Mouse (Mus musculus): Measurements from ENCODE around the gene Kit. TPM values are rescaled to one million over a fixed set of nuclear protein-coding genes. Genes with fewer than 3 reads are reported as not detected.

The Kit gene
- total and polyA plus RNA-seq, 3 experiments: 2.2 to 5.4 (median 2.8) TPM

GRCm38 (mm10) chr5:75574151-75574851 lies 415 bp upstream of the Kit start:
- H3K9ac ChIP-seq (ENCODE audit: low read depth, low read length): peak overlapping the region; percentile 40; the same call in 1 of the 2 replicates

GRCm38 (mm10) chr5:75575567-75576515 lies 1.1 kb downstream of the Kit start:
- Histone ChIP-seq H3K79me2 (replicated peaks; ENCODE audit: control insufficient read depth, insufficient read depth, low read length) (no peaks in the 10 kb centered on the region), H3K27me3 (ENCODE audit: control insufficient read depth, insufficient read depth, low read length) (peaks cover 2% of the 10 kb centered on the region; the same call in 1 of the 2 replicates), H3K27ac (no peak overlapping the region), H3K36me3 (ENCODE audit: control insufficient read depth, insufficient read depth, low read length) (no peaks in the 10 kb centered on the region), H3K9ac (ENCODE audit: low read depth, low read length) (peak overlapping the region; percentile 70), H3K4me3 (peak overlapping the region; percentile 62), H3K4me1 (ENCODE audit: control insufficient read depth, insufficient read depth, low read length) (no peaks in the 10 kb centered on the region; the same call in none of the 2 replicates)
- DNase-seq: peak; percentile 50 to 56
- intact Hi-C loops (cut with DNase I): loop anchor here (2.0 to 5.0 kb wide), 3 partner anchors 236 to 277 kb away; no protein-coding TSS in a partner anchor
- no peak for TF ChIP-seq EP300 (IDR thresholded peaks at IDR 0.05; ENCODE audit: insufficient read depth, low read depth, low read length)
- no peak for TF ChIP-seq POLR2A (IDR thresholded peaks at IDR 0.05; ENCODE audit: insufficient read depth, low read depth, low read length)
- TF ChIP-seq CTCF (IDR thresholded peaks at IDR 0.05): peak; percentile 70
- WGBS: 3% methylated on average over 53 of the region's 53 CpGs

More at GRCm38 (mm10) chr5:75574151-75574851, 415 bp upstream of the Kit start:
- H3K27ac ChIP-seq: no peak overlapping the region
- no peak for DNase-seq
- H3K27me3 ChIP-seq (ENCODE audit: control insufficient read depth, insufficient read depth, low read length): peaks cover 2% of the 10 kb centered on the region; the same call in 1 of the 2 replicates
- peak overlapping the region; percentile 62 for H3K4me3 ChIP-seq
- no peaks in the 10 kb centered on the region; the same call in none of the 2 replicates for H3K4me1 ChIP-seq (ENCODE audit: control insufficient read depth, insufficient read depth, low read length)
- H3K36me3 ChIP-seq (ENCODE audit: control insufficient read depth, insufficient read depth, low read length): no peaks in the 10 kb centered on the region
- intact Hi-C loops (cut with DNase I): loop anchor here (2.0 kb wide), 1 partner anchor 278 kb away; no protein-coding TSS in a partner anchor
- no peaks in the 10 kb centered on the region for H3K79me2 ChIP-seq (replicated peaks; ENCODE audit: control insufficient read depth, insufficient read depth, low read length)
- TF ChIP-seq POLR2A (IDR thresholded peaks at IDR 0.05; ENCODE audit: insufficient read depth, low read depth, low read length) (no peak), CTCF (IDR thresholded peaks at IDR 0.05) (no peak), EP300 (IDR thresholded peaks at IDR 0.05; ENCODE audit: insufficient read depth, low read depth, low read length) (no peak)
- 13% methylated on average over 27 of the region's 27 CpGs for WGBS

DNA sequence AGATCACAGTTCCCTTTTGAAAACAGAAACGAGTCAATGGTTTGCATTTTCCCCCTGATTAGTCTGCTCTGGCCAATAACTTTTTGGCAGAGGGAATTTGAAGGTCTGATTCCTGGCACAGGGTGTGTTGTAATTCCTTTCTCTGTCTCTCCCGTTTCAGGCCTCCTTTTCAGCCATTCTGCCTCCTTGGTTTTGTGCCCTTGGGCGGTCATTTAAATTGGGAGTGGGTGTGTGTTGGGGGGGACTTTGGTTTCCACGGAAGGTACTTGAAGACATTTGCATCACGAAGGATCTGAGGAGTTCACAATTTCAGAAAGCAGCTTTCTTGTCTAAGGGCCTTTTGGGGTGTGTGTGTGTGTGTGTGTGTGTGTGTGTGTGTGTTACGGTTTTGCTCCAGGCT lies 2.0 kb downstream of the Kit start:
- Histone ChIP-seq H3K9ac (ENCODE audit: low read depth, low read length) (no peak overlapping the region), H3K27ac (no peak overlapping the region), H3K4me3 (no peak overlapping the region), H3K36me3 (ENCODE audit: control insufficient read depth, insufficient read depth, low read length) (no peaks in the 10 kb centered on the region), H3K79me2 (replicated peaks; ENCODE audit: control insufficient read depth, insufficient read depth, low read length) (no peaks in the 10 kb centered on the region), H3K4me1 (ENCODE audit: control insufficient read depth, insufficient read depth, low read length) (no peaks in the 10 kb centered on the region; the same call in none of the 2 replicates), H3K27me3 (ENCODE audit: control insufficient read depth, insufficient read depth, low read length) (peaks cover 2% of the 10 kb centered on the region; the same call in 1 of the 2 replicates)
- intact Hi-C loops (cut with DNase I): loop anchor here (5.0 kb wide), 2 partner anchors 236 to 261 kb away; no protein-coding TSS in a partner anchor
- no peak for TF ChIP-seq EP300 (IDR thresholded peaks at IDR 0.05; ENCODE audit: insufficient read depth, low read depth, low read length)
- TF ChIP-seq CTCF (IDR thresholded peaks at IDR 0.05): no peak
- no peak for TF ChIP-seq POLR2A (IDR thresholded peaks at IDR 0.05; ENCODE audit: insufficient read depth, low read depth, low read length)
- WGBS: 50% methylated on average over 6 of the region's 6 CpGs
- no peak for DNase-seq

GRCm38 (mm10) chr5:75578141-75578540 lies 3.4 kb downstream of the Kit start:
- TF ChIP-seq EP300 (IDR thresholded peaks at IDR 0.05; ENCODE audit: insufficient read depth, low read depth, low read length) (no peak), POLR2A (IDR thresholded peaks at IDR 0.05; ENCODE audit: insufficient read depth, low read depth, low read length) (no peak), CTCF (IDR thresholded peaks at IDR 0.05) (no peak)
- Histone ChIP-seq H3K27ac (peak overlapping the region; percentile 9; the same call in 1 of the 2 replicates), H3K27me3 (ENCODE audit: control insufficient read depth, insufficient read depth, low read length) (peaks cover 2% of the 10 kb centered on the region; the same call in 1 of the 2 replicates), H3K4me3 (no peak overlapping the region), H3K36me3 (ENCODE audit: control insufficient read depth, insufficient read depth, low read length) (no peaks in the 10 kb centered on the region), H3K4me1 (ENCODE audit: control insufficient read depth, insufficient read depth, low read length) (no peaks in the 10 kb centered on the region; the same call in none of the 2 replicates), H3K9ac (ENCODE audit: low read depth, low read length) (no peak overlapping the region), H3K79me2 (replicated peaks; ENCODE audit: control insufficient read depth, insufficient read depth, low read length) (no peaks in the 10 kb centered on the region)
- intact Hi-C loops (cut with DNase I): loop anchor here (5.0 kb wide), 2 partner anchors 234 to 259 kb away; no protein-coding TSS in a partner anchor
- 34% methylated on average over 7 of the region's 7 CpGs for WGBS
- peak in 1 of 2 experiments; percentile 17 for DNase-seq

- H3K27ac ChIP-seq: no peak overlapping the region
- peaks cover 2% of the 10 kb centered on the region; the same call in 1 of the 2 replicates for H3K27me3 ChIP-seq (ENCODE audit: control insufficient read depth, insufficient read depth, low read length)
- H3K4me1 ChIP-seq (ENCODE audit: control insufficient read depth, insufficient read depth, low read length): no peaks in the 10 kb centered on the region; the same call in none of the 2 replicates
- 83% methylated on average over 5 of the region's 5 CpGs for WGBS
- no peak overlapping the region for H3K9ac ChIP-seq (ENCODE audit: low read depth, low read length)
- H3K79me2 ChIP-seq (replicated peaks; ENCODE audit: control insufficient read depth, insufficient read depth, low read length): no peaks in the 10 kb centered on the region
- TF ChIP-seq POLR2A (IDR thresholded peaks at IDR 0.05; ENCODE audit: insufficient read depth, low read depth, low read length): no peak
- no peak for TF ChIP-seq EP300 (IDR thresholded peaks at IDR 0.05; ENCODE audit: insufficient read depth, low read depth, low read length)
- TF ChIP-seq CTCF (IDR thresholded peaks at IDR 0.05): no peak
- no peak overlapping the region for H3K4me3 ChIP-seq
- DNase-seq: no peak
- H3K36me3 ChIP-seq (ENCODE audit: control insufficient read depth, insufficient read depth, low read length): no peaks in the 10 kb centered on the region
- intact Hi-C loops (cut with DNase I): loop anchor here (5.0 kb wide), 2 partner anchors 233 to 258 kb away; no protein-coding TSS in a partner anchor
Measured at GRCm38 (mm10) chr5:75579244-75579643, 4.5 kb downstream of the Kit start.
